Mouse (Mus musculus) kidney, adult 2 months (tissue): ENCODE results near the gene Cldn7. TPM values are rescaled to one million over a fixed set of nuclear protein-coding genes. Genes with fewer than 3 reads are reported as not detected.
"Not testable (repeated sequence)": the region's sequence is repeated elsewhere in the genome, so short reads cannot be mapped to it uniquely, and the experiment has no call there.

Source experiments
- DNase-seq: peaks from one replicate; pipeline ENCODE4 v3.0.0; 2021
- H3K27ac ChIP-seq: fragments of 200-500 bp; 2 replicates; pipeline ENCODE4 v1.5.1; 2012; ENCODE audit warnings: low read depth, low read length, control low read depth, inconsistent platforms; ENCODE audit not compliant: insufficient read depth
- H3K27me3 ChIP-seq: fragments of 200-500 bp; replicated peaks from 2 replicates; pipeline ENCODE4 v1.6.1; 2012; ENCODE audit warnings: mild to moderate bottlenecking, moderate library complexity, low read length, inconsistent platforms; ENCODE audit not compliant: control insufficient read depth, insufficient read depth
- H3K36me3 ChIP-seq: fragments of 200-500 bp; 2 replicates; pipeline ENCODE4 v1.6.1; 2012; ENCODE audit warnings: mild to moderate bottlenecking, moderate library complexity, low read length, inconsistent platforms; ENCODE audit not compliant: control insufficient read depth, insufficient read depth
- H3K4me1 ChIP-seq: fragments of 200-500 bp; 2 replicates; pipeline ENCODE4 v1.6.1; 2011; ENCODE audit warnings: low read length; ENCODE audit not compliant: control insufficient read depth, insufficient read depth
- H3K4me3 ChIP-seq: fragments of 200-500 bp; 2 replicates; pipeline ENCODE4 v1.5.1; 2011; ENCODE audit warnings: mild to moderate bottlenecking, low read depth, low read length, control low read depth; ENCODE audit not compliant: insufficient read depth
- CTCF ChIP-seq: fragments of 200-500 bp; conservative IDR thresholded peaks from 2 replicates; pipeline ENCODE4 v1.5.1; 2011; ENCODE audit warnings: low read depth, mild to moderate bottlenecking, control low read depth, low read length, moderate library complexity, mixed read lengths; ENCODE audit not compliant: insufficient read depth, insufficient read length
- POLR2A ChIP-seq: fragments of 200-500 bp; IDR thresholded peaks from one replicate; pipeline ENCODE4 v1.6.1; 2011; ENCODE audit warnings: low read depth, low read length, control low read depth
- WGBS: fragments of 180-500 bp; shearing (Covaris S2); methylation state at CpG from one replicate; pipeline ENCODE4 v1.1.7; 2018; 5-methylcytosine and 5-hydroxymethylcytosine counted together
- polyA plus RNA-seq: library from polyadenylated mRNA; depleted of rRNA; stranded (reverse); fragments of >200 nt; gene quantifications from 2 replicates; pipeline ENCODE4 v1.2.3, GENCODE M21; 2012; rRNA removed

Gene Cldn7
- polyA plus RNA-seq, 1 experiment = 40.0 TPM

GRCm38 (mm10) chr11:70014051-70014450 is 49.5 kb downstream of the Cldn7 start:
- Histone ChIP-seq H3K36me3 (no peaks in the 10 kb centered on the region; the same call in none of the 2 replicates), H3K27me3 (no peaks in the 10 kb centered on the region), H3K27ac (no peak overlapping the region), H3K4me1 (peaks cover 11% of the 10 kb centered on the region; the same call in 1 of the 2 replicates), H3K4me3 (no peak overlapping the region)
- DNase-seq = no peak
- WGBS = 63% methylated on average over 5 of the region's 5 CpGs
- TF ChIP-seq POLR2A = no peak
- TF ChIP-seq CTCF = no peak

DNA sequence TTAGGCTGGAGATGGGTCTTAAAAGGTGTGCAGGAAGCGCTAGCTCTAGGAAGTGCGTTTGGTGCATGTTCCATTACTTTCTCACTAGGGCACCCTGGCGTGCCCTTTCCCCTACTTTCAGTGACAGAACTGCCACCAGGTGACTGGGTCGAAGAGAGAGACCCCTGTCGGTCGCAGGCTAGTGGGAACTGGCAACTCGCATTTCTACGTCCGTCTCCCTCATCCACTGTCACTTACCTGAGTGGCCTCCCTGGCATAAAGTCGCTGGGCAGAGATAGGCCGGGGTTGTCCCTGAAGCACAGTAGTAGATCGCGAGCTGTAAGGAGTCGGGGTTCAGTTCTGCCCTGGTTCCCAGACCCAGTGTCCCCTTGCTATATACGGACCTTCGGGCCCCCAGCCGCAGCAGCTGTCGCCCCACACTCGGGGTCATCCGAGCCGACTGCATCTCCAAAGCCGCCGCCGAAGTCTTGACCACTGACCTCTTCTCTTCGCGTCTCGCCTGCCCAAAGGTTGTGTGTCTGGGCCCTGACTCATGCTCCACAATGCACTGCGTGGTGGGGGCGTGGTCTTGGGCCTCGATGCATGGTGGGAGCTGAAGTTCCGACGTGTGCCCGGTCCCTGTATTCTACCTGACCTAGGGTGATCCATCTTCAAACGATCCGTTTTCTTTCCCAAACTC is 50.4 kb downstream of the Cldn7 start, which contains the start of gene Acadvl:
TSS of gene Acadvl (minus strand) at position 532 of the 679 bp plus-strand sequence.
- H3K27ac ChIP-seq = peak within 1 kb of the TSS; percentile 65
- H3K36me3 ChIP-seq = no peaks in the 10 kb centered on the region; the same call in none of the 2 replicates
- H3K4me1 ChIP-seq = peaks cover 11% of the 10 kb centered on the region; the same call in 1 of the 2 replicates
- peak; percentile 96 for DNase-seq
- TF ChIP-seq CTCF (peak; percentile 42), POLR2A (peak; percentile 75)
- no peaks in the 10 kb centered on the region for H3K27me3 ChIP-seq
- WGBS = under 1% methylated on average over 35 of the region's 35 CpGs
- peak within 1 kb of the TSS; percentile 73 for H3K4me3 ChIP-seq

- Histone ChIP-seq H3K4me1 (peaks cover 15% of the 10 kb centered on the region; the same call in 1 of the 2 replicates), H3K36me3 (no peaks in the 10 kb centered on the region; the same call in 1 of the 2 replicates), H3K27ac (no peak overlapping the region), H3K4me3 (no peak overlapping the region), H3K27me3 (no peaks in the 10 kb centered on the region)
- DNase-seq = no peak
- WGBS = 67% methylated on average over 6 of the region's 6 CpGs
- TF ChIP-seq CTCF (no peak), POLR2A (no peak)
Observed at GRCm38 (mm10) chr11:70015677-70016076, 51.1 kb downstream of the Cldn7 start.

DNA sequence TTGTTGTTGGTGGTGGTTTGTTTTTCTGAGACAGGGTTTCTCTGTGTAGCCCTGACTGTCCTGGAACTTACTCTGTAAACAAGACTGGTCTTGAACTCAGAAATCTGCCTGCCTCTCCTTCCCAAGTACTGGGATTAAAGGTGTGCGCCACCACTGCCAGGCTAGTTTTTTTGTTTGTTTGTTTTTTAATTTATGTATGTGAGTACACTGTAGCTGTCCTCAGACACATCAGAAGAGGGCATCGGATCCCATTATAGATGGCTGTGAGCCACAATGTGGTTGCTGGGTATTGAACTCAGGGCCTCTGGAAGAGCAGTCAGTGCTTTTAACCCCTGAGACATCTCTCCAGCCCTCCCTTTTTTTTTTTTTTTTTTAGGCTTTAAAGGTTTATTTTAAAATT is 51.6 kb downstream of the Cldn7 start:
- 77% methylated on average over 2 of the region's 2 CpGs for WGBS

GRCm38 (mm10) chr11:70016669-70017068 is 52.1 kb downstream of the Cldn7 start, which contains the start of gene Dlg4:
TSS of gene Dlg4 (plus strand) at chr11:70016942.
- Histone ChIP-seq H3K4me1 (peaks cover 15% of the 10 kb centered on the region; the same call in 1 of the 2 replicates), H3K27ac (no peak within 1 kb of the TSS), H3K4me3 (no peak within 1 kb of the TSS), H3K27me3 (no peaks in the 10 kb centered on the region), H3K36me3 (no peaks in the 10 kb centered on the region; the same call in 1 of the 2 replicates)
- no peak for TF ChIP-seq POLR2A
- TF ChIP-seq CTCF = no peak
- 78% methylated on average over 3 of the region's 3 CpGs for WGBS
- no peak for DNase-seq

More for the DNA sequence above, 51.6 kb downstream of the Cldn7 start:
- not testable (repeated sequence) for DNase-seq, H3K4me3 ChIP-seq, H3K27me3 ChIP-seq, H3K27ac ChIP-seq, H3K36me3 ChIP-seq
- peaks cover 15% of the 10 kb centered on the region; the same call in 1 of the 2 replicates for H3K4me1 ChIP-seq

GRCm38 (mm10) chr11:70017199-70017767 is 52.7 kb downstream of the Cldn7 start:
- no peak for DNase-seq
- no peak overlapping the region for H3K27ac ChIP-seq
- H3K4me1 ChIP-seq = peaks cover 15% of the 10 kb centered on the region; the same call in 1 of the 2 replicates
- H3K36me3 ChIP-seq = no peaks in the 10 kb centered on the region; the same call in 1 of the 2 replicates
- WGBS = 51% methylated on average over 7 of the region's 7 CpGs
- TF ChIP-seq POLR2A (no peak), CTCF (no peak)
- no peak overlapping the region for H3K4me3 ChIP-seq
- no peaks in the 10 kb centered on the region for H3K27me3 ChIP-seq

Other genes starting within 250 kb of the Cldn7 start
- 25.3 and 37.8 TPM in 2 replicates for gene Polr2a, start 206.1 kb upstream of the Cldn7 start, polyA plus RNA-seq
- gene Slc35g3, start 202.8 kb upstream of the Cldn7 start, polyA plus RNA-seq = 0.05 and 0.10 TPM in 2 replicates
- gene Zbtb4, start 198.9 kb upstream of the Cldn7 start, polyA plus RNA-seq = 22.3 and 24.4 TPM in 2 replicates
- 11.9 and 14.3 TPM in 2 replicates for gene Chrnb1, start 168.8 kb upstream of the Cldn7 start, polyA plus RNA-seq
- 2.6 and 3.3 TPM in 2 replicates for gene Fgf11, start 162.9 kb upstream of the Cldn7 start, polyA plus RNA-seq
- gene Tmem102, start 159.2 kb upstream of the Cldn7 start, polyA plus RNA-seq = 19.2 and 22.4 TPM in 2 replicates
- gene Gm39566, start 149.5 kb upstream of the Cldn7 start, polyA plus RNA-seq = 0.02 and 0.04 TPM in 2 replicates
- gene Spem2, start 146.3 kb upstream of the Cldn7 start, polyA plus RNA-seq = 0.20 and 0.26 TPM in 2 replicates
- gene Spem1, start 142.6 kb upstream of the Cldn7 start, polyA plus RNA-seq = 0.28 and 0.38 TPM in 2 replicates
- 6.4 and 7.8 TPM in 2 replicates for gene Nlgn2, start 127.0 kb upstream of the Cldn7 start, polyA plus RNA-seq
- 513 and 551 TPM in 2 replicates for gene Tmem256, start 126.3 kb upstream of the Cldn7 start, polyA plus RNA-seq
- gene Plscr3, start 118.4 kb upstream of the Cldn7 start, polyA plus RNA-seq = 57.1 and 63.9 TPM in 2 replicates
- 7.9 and 9.3 TPM in 2 replicates for gene Tnk1, start 106.0 kb upstream of the Cldn7 start, polyA plus RNA-seq
- gene Tmem95, start 86.8 kb upstream of the Cldn7 start, polyA plus RNA-seq = not detected in 2 replicates
- 4.8 TPM in 2 replicates for gene Kctd11, start 83.4 kb upstream of the Cldn7 start, polyA plus RNA-seq
- 1.7 and 6.1 TPM in 2 replicates for gene Acap1, start 69.2 kb upstream of the Cldn7 start, polyA plus RNA-seq
- gene 2810408A11Rik, start 63.8 kb upstream of the Cldn7 start, polyA plus RNA-seq = 0.94 and 0.99 TPM in 2 replicates
- 72.0 and 80.1 TPM in 2 replicates for gene Neurl4, start 63.7 kb upstream of the Cldn7 start, polyA plus RNA-seq
- gene Gps2, start 50.9 kb upstream of the Cldn7 start, polyA plus RNA-seq = 72.9 and 75.5 TPM in 2 replicates
- 465 and 575 TPM in 2 replicates for gene Eif5a, start 42.8 kb upstream of the Cldn7 start, polyA plus RNA-seq
- 60.5 and 71.7 TPM in 2 replicates for gene Ybx2, start 29.0 kb upstream of the Cldn7 start, polyA plus RNA-seq
- 74.2 and 78.6 TPM in 2 replicates for gene Slc2a4, start 16.6 kb upstream of the Cldn7 start, polyA plus RNA-seq
- 84.4 and 104 TPM in 2 replicates for gene Ctdnep1, start 16.4 kb downstream of the Cldn7 start, polyA plus RNA-seq
- gene Elp5, start 17.7 kb downstream of the Cldn7 start, polyA plus RNA-seq = 66.3 and 68.4 TPM in 2 replicates
- 746 and 1,018 TPM in 2 replicates for gene Gabarap, start 26.4 kb downstream of the Cldn7 start, polyA plus RNA-seq
- gene Phf23, start 31.0 kb downstream of the Cldn7 start, polyA plus RNA-seq = 16.0 and 21.4 TPM in 2 replicates
- gene Dvl2, start 35.8 kb downstream of the Cldn7 start, polyA plus RNA-seq = 8.5 and 9.6 TPM in 2 replicates
- 249 and 308 TPM in 2 replicates for gene Acadvl, start 50.6 kb downstream of the Cldn7 start, polyA plus RNA-seq
- 8.1 and 8.3 TPM in 2 replicates for gene Dlg4, start 52.2 kb downstream of the Cldn7 start, polyA plus RNA-seq
- gene Asgr1, start 89.3 kb downstream of the Cldn7 start, polyA plus RNA-seq = 0.25 and 0.41 TPM in 2 replicates
- 0.27 and 0.41 TPM in 2 replicates for gene Asgr2, start 127.9 kb downstream of the Cldn7 start, polyA plus RNA-seq
- 5.0 and 6.2 TPM in 2 replicates for gene Mgl2, start 165.6 kb downstream of the Cldn7 start, polyA plus RNA-seq
- gene Clec10a, start 191.4 kb downstream of the Cldn7 start, polyA plus RNA-seq = 3.1 and 4.0 TPM in 2 replicates
- 36.4 and 56.5 TPM in 2 replicates for gene Slc16a11, start 248.0 kb downstream of the Cldn7 start, polyA plus RNA-seq